Mouse (Mus musculus): ENCODE results near the gene Gm21083.
"Not testable (repeated sequence)": the region's sequence is repeated elsewhere in the genome, so short reads cannot be mapped to it uniquely, and the experiment has no call there.

Gene Gm21083

DNA sequence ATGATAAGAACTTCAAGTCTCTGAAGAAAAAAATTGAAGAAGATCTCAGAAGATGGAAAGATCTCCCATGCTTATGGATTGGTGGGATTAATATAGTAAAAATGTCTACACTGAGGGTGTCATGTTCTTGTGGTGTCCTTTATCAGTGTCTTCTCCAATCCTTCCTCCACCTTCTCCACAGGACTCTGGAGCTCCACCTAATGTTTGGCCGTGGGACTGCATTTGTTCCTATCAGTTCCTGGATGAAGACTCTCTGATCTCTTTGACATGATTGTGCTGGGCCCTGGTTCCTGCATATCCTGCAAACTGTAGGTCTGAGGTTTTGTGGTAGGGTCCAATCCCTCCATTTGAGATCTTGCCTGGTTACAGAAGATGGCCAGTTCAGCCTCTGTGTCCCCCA is 51.0 kb downstream of the Gm21083 start:
- DNase-seq (ENCODE audit: low spot score): not testable (repeated sequence)

DNA sequence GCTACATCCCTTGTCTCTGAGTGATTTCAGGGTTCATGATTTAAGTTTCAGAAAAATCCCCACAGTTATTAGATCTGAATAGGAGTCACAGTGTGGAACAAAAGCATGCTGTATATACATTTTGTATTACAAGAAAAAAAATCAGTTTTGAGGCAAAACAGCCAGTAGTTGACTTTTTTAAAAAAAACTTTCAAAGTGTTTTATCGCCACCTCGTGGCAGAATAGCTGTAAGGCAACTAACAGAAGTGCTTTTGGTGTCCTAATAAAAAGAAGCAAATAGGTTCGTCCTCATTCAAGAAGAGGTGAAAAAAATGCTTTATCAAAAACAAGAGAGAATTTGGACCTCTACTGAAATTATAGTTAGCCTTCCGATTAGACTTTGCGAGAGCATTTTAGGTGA is 52.9 kb downstream of the Gm21083 start:
- DNase-seq (ENCODE audit: low spot score): not testable (repeated sequence)
